Mouse (Mus musculus) kidney, postnatal 4 days (tissue): ENCODE measurements around the gene 1700008O03Rik.

Source experiments
- DNase-seq, 2 experiments: peaks; one replicate each; pipeline ENCODE4 v3.0.0; 2021; ENCODE audit warnings: mixed read lengths in 2 of 2

Gene 1700008O03Rik

GRCm38 (mm10) chr7:44343459-44344015, 42.1 kb downstream of the 1700008O03Rik start:
- peak; percentile 28 to 59 for DNase-seq

- no peak for DNase-seq
These were observed 43.9 kb downstream of the 1700008O03Rik start for GRCm38 (mm10) chr7:44341714-44342113.

GRCm38 (mm10) chr7:44341119-44341518, 44.5 kb downstream of the 1700008O03Rik start:
- DNase-seq: no peak

GRCm38 (mm10) chr7:44340226-44340625, 45.4 kb downstream of the 1700008O03Rik start:
- no peak for DNase-seq

GRCm38 (mm10) chr7:44337121-44337849, 48.3 kb downstream of the 1700008O03Rik start:
- no peak for DNase-seq

GRCm38 (mm10) chr7:44336046-44337021, 49.3 kb downstream of the 1700008O03Rik start:
- no peak for DNase-seq

DNA sequence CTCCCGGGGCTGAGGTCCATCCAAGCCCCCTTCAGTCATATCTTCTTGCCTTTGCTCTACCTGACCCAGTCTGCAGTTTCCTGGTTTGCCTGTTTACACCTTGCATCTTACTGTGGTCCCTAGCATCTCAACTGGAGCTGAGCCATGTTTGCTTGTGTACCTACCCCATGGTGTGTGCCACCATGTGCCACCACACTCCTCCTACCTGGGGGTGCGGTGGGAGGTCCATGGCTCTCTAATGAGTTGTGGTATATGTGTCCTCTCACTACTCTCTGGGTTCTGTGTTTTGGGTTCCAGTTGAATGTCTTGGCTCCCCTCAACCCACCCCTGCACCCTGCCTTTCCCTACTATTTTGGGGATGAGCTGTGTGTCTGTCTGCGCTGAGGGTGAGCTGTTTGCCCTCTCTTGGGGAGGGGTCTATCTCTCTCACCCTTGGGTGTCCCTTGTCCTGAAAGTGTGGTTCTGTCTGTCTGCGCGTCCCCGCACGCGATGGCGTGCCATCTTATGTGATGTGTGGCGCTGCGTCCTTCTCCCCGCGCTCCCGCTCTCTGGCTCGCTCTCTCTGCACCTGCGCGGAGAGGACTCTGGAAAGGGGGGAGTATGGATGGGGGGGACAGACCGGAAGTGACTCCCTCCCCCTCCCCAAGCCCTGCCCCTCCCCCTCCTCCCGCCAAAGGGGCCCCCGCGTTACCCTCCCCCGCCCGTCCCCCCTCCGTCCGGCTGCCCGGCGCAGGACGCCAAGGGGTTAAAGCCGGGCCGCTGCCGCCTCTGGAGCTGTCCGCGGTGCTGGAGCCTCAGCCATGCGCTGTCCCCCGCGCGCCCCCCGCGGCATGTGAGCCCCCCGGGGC, 50.4 kb downstream of the 1700008O03Rik start:
- DNase-seq: peak; percentile 80 to 82

GRCm38 (mm10) chr7:44334139-44334538, 51.5 kb downstream of the 1700008O03Rik start:
- DNase-seq: no peak

GRCm38 (mm10) chr7:44332336-44332735, 53.3 kb downstream of the 1700008O03Rik start:
- DNase-seq: no peak

DNA sequence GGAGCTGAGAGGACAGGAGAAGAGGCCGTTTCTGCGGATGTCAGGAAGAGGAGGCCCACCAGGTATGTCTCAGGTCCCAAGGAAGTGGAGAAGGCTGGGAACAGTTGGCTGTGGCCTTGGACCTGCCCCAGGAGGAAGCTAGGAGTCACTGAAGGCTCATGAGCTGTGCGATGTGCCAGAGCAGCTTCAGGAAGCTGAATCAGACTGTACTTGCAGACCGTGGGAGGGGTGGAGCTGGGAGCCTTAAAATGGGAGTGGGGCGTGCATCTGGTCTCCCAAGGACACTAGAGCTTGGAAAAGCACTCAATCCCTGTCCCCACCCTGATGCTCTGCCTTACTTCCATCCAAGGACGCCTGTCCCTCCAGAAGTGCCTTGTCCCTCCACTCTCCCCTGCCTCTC, 59.0 kb downstream of the 1700008O03Rik start:
- no peak for DNase-seq

GRCm38 (mm10) chr7:44322290-44322689, 63.3 kb downstream of the 1700008O03Rik start:
- no peak for DNase-seq

DNA sequence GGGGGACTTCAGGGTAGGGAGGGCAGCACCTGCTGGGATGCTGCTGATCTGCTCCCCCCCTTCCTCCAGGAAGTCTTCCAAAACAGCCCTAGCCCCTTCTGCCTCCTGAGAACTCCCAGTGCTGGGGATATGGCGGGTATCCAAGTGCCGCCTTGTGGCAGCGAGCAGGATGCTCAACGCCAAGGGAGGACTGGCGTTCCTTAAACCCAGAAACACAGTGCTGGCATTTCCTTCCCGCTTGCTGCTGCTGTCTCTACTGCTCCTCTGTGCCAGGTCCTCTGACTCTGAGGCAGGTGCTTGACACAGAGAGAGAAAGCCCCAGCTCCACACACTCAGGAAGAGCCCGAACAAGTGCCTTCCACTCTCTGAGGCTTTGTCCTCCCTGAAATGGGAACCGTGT, 64.7 kb downstream of the 1700008O03Rik start:
- DNase-seq: no peak

DNA sequence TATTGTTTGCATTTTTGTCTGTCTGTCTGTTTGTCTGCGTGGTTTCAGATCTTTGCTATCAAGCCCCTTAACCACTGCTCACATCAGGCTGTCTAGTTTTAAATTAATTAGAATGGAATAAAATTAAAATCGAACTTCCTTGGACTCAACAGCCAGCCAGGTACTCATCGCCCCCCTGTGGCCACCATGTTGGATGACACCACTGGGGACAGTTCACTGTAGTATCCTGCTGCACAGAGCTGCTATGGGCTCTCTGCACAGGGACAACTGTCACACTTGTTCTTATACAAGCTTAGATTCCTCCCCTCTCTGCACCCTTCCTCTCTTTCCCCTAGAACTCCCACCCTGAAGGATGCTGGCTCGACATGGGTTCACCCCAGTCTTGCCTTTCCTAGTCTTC, 67.7 kb downstream of the 1700008O03Rik start:
- DNase-seq: peak; percentile 60 to 66

DNA sequence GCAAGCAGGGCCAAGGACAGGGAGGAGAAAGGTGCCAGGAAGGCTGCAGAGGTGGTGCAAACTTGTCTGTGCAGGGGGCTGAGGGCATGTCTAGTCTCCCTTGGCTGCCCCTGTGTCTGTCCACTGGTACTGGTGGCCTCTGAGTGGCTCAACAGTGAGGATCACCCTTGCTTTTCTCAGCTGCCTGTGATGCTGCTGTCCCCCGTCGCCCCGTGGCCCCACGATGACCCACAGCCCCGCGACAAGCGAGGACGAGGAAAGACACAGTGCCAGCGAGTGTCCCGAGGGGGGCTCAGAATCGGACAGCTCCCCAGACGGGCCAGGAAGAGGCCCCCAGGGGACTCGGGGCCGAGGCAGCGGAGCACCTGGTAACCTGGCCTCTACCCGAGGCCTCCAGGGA, 73.1 kb downstream of the 1700008O03Rik start:
- no peak for DNase-seq

DNA sequence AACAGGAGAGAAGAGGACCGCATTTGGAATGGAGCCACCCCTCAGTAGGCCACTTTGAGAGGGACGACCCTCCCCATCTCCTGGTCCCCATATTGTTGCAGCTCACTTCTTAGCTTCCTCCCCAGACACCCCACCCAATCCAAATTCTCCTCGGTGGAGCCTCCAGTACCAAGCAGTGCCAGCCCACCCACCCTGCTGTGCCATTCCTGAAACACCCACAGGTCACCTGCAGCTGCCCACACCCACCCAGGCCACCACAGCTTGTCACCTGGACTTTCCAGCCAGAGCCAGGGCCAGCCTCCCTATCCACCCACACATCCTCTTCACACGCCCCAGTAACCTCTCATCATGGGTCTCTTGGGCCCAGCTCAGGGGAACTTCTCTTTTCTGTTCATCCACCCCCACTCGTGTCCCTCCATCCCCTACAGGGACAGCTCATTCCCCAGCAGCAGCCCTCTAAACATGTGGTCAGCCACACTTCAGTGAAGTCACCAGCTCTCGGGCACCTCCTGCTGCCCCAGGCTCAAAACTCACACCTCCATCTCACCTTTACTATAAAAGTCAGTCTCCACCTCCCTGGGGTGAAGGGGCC, 73.8 kb downstream of the 1700008O03Rik start:
- DNase-seq: peak; percentile 36 to 57

DNA sequence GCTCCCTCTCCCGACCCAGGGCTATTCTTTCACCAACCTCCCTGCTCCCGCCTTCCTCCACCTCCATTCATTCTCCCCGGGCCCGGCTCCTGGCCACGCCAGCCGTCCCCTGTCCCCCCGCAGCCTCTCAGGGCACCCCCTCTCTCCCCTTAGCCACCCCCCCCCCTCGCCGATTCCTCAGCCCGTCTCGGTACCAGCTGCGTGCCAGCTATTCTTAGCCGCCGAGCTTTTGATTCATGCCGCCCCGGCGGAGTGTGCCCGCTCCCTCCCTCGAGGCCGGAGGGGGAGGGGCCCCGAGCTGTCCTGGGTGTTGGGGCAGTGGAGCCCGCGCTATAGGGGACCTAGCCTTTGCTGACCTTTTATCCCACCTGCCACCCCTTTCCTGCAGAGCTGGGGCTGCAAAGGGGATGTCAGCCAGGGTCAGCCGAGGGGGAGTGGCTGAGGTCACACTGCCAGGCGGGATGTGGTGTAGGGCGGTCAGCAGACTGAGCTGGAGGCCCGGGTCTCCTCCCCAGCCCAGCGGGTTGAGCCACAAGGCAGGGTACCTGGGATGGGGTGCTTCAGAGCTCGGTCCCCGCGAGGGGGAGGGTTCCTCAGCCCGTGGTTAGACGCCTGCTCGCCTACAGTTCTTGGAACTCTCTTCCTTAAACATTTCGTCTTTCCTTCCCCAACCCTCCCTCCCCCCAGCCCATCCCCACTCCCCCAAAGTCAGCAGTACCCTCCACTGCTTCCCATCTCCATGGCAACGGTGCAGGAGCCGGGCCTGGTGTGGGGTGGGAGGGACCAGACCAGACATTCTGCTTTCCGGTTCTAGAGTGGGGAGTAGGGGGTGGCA, 74.5 kb downstream of the 1700008O03Rik start:
- DNase-seq: peak; percentile 52 to 60

GRCm38 (mm10) chr7:44310285-44310877, 75.2 kb downstream of the 1700008O03Rik start:
- DNase-seq: peak; percentile 39 to 57
